Mouse (Mus musculus) c-Kit-negative CD71-positive TER-119-positive erythroid progenitor cells, embryonic 14.5 days (primary cell): ENCODE results near the gene Htra2.

Source experiments
- DNase-seq: peaks from one replicate; pipeline ENCODE4 v3.0.0-alpha.2; 2013; ENCODE audit warnings: low read depth, low spot score

The Htra2 gene

GRCm38 (mm10) chr6:83070311-83071219, 15.5 kb upstream of the Htra2 start:
- no peak for DNase-seq

DNA sequence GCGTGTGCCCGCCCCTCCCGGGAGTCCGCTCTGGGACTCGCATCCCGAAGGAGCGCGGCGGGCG, 15.0 kb upstream of the Htra2 start, which contains the start of gene Tlx2:
Tlx2 (minus strand) TSS at position 47 of the 64 bp plus-strand sequence.
- DNase-seq: no peak

GRCm38 (mm10) chr6:83069488-83070246, 14.6 kb upstream of the Htra2 start:
- no peak for DNase-seq

DNA sequence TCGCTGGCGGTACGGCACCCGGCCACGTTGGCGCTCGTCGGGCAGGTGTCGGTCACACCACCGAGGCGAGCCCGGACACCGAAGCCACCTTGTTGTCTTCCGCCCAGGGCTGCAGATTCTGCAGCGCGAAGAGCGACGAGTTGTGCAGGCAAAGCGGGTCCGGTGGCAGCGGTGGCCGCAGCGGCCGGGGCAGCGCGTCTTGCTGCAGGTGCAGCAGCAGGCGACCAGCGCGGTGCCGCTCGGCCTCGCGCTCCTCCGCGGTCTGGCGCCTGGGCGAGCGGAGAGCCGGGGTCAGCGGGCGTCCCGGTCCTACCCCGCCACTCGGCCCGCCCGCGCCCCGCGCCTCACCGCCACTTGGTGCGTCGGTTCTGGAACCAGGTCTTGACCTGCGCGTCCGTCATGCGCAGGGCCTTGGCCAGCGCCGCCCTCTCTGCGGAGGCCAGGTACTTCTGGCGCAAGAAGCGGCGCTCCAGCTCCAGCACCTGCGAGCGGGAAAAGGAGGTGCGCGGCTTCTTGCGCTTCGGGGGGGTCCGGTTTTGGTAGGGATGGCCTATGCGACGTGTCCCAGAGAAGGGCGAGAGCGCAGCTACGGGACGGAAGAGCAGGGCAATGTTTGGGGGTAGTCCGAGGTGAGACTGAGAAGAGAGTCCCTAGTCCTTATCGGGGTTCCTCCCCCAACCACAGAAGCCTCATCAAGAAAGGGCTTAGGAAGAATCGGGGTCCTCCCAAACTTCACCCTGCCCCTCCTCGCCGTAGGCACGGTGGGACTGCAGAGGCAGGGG, 13.8 kb upstream of the Htra2 start:
- DNase-seq: no peak

DNA sequence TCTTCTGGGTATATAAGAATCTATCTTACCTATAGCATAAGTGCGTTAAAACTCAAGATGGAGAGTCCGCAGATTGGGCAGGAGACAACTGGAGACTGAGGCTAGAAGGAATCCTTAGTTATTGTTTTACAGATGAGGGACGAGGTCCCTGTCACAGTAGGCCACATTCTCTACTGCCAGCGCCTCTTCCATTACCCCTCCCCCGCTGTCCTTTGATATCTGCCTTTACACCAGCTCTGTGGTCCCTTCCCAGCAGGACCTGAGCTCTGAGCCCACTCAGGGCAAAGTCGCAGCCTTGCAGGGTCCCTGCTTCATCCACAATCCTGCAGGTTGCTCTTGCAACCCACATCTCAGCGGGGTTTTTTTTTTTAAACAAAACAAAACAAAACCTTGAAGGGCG, 13.1 kb upstream of the Htra2 start:
- DNase-seq: no peak

- no peak for DNase-seq
Measured at GRCm38 (mm10) chr6:83066441-83066840, 11.4 kb upstream of the Htra2 start.

DNA sequence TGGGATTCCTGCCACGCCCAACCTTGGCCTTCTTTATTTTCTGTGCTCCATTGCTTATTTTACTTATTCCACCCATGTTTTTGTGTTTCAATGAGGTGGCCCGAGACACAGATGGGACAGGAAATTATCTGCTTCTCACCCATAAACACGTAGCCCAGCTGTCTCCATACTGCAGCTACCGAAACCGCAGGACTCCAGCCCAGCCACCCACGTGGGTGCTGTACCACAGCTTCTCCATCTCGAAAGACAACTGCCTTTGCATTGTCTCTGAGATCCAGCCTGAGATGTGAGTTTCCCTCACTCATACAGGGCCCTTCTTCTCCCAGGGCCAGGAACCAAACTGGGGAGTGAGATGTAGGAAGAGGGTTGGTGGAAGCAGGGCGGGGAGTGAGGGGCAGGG, 10.9 kb upstream of the Htra2 start:
- DNase-seq: no peak

DNA sequence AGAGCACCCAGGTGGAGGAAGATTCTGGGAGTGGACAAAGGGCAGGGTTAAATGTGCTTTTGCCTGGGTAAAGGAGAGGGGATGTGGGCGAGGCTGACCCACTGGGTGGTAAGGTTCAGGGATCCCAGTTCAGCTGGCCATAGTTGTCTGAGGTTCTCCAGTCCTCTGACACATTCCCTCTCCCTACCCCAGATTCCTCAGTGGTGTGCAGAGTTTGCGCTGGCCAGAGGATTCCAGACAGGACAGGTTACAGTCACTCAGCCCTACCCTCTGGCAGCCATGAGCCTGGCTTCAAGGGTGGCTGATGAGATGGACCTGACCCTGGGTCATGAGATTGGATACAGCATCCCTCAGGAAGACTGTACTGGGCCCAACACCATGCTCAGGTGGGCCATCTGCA, 3.7 kb upstream of the Htra2 start:
- DNase-seq: no peak

- no peak for DNase-seq
Measured at GRCm38 (mm10) chr6:83057790-83058189, 2.7 kb upstream of the Htra2 start, which contains the start of gene Dqx1. Dqx1 (plus strand) TSS chr6:83057844.

- peak; percentile 93 for DNase-seq
Measured at GRCm38 (mm10) chr6:83054074-83054851, 810 bp downstream of the Htra2 start, which contains the start of gene Aup1. Aup1 (plus strand) TSS chr6:83054521.

DNA sequence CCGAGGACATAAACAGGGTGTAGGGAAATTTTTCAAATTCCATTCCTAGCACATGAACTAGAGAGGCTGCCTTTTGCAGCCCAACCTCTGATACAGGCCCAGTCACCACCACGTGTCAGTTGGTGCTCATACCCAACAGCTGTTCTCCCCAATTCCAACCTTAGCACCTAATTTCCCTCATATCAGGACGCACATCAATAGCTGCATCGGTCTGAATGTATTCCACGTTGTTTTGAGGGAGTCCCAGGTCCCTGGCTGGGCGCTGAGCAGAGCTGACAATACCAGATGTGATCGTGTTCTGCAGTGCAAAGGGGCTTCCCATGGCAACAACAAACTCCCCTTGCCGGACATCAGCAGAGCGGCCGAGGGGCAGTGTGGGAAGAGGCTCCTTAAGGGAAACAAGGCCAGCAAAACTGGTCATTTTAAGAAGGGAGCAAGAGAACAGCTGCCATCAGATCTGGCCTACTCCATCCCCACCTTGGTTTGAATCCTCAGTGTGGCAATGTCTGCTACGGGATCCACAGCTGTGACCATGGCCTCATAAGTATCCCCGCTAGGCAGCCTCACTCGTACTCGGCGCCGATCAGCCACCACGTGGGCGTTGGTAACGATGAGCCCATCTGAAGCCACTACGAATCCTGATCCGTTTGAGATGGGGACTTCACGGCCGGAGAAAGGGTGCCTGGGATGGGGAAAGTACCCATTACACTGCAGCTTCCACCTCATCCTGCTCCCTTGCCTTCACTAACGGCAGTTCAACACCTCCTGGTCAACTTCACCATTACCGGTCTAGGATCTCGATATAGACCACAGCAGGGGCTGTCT, 1.7 kb downstream of the Htra2 start:
- DNase-seq: no peak

- no peak for DNase-seq
Measured at GRCm38 (mm10) chr6:83049367-83049766, 5.7 kb downstream of the Htra2 start.

DNA sequence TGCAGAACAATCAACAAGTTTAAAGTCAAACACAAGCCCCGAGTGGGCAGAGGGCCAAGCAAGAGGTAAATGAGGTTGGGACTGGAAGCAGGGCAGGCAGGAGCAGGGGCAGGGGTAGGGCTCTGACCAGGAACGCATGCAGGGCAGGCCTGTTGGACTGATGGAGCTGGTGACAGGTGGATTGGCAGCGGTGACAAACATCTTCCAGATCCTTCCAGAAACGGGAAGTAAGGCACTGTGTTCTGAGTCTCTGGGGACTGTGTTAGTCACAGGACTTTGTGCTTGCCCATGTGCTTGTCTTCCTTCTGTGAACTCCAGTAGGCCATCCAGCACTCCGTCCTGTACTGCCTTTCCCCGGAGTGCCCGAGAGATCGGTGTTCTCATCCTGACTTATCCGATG, 10.3 kb downstream of the Htra2 start:
- DNase-seq: no peak

GRCm38 (mm10) chr6:83043993-83044392, 11.1 kb downstream of the Htra2 start:
- DNase-seq: no peak

DNA sequence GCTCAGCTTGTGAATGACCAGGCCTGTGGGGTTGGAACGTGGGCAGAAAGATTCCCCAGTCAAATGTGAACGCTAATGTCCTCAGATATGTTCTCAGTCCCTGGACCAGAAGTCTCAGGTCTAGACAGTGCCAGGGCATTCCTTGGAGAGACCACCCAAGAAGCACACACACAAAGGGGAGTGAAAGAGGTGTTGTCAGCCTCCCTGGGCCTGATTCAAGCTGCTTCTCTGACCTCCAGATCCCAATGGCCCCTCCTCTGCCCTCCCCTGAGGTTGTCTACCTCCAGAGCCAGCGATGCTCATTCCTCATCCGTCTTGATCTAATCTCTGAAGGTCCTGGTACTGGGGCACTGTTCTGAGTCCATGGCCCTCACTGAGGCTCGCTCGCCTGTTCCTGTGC, 11.5 kb downstream of the Htra2 start:
- DNase-seq: no peak

- no peak for DNase-seq
Measured at GRCm38 (mm10) chr6:83040601-83041000, 14.5 kb downstream of the Htra2 start.

- DNase-seq: peak; percentile 88
Measured at GRCm38 (mm10) chr6:83038496-83039012, 16.5 kb downstream of the Htra2 start.

DNA sequence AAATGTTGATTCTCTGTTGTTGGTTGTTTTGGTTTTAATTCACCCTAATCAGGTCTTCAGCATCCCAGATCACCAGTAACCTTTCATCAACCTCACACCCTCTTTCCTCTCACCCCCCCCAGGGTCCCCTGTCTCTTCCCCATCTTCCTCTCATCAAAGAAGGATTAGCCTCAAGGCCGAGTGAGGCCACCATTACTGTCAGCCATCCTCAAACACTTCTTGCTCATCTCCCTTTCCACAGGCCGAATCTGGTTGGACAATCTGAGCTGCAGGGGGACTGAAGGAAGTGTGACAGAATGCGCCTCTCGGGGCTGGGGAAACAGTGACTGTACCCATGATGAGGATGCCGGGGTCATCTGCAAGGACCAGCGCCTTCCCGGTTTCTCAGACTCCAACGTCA, 17.9 kb downstream of the Htra2 start:
- no peak for DNase-seq

DNA sequence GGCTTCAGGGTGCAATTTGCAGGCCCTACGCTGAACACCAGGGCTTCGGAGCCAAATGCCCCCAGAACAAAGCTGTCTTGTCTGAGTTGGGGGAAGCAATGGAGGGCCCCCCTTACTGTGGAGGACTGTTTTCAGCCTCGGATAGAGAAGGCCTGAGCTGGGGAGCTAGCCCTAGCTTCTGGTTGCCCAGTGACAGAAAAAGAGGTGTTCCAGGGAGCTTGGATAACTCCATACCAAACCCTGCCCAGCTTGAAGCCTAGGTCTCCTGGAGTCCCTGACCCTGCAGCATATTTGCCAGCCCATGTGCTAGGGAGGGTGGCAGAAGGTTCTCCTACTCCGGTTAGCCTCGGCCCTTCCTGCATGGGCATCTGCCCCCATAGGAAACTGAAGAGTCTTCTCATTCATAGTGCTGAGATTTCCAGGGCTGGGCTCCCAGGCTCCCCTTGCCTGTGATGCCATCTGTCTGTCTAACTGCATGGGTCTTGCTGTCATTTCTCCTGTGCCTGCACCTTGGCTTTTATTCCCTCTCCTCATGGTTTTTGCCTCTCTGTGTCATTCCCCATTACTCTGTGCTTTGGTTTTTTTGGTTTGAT, 20.5 kb downstream of the Htra2 start:
- no peak for DNase-seq
